Mouse (Mus musculus) cerebellum, adult 9-11 months (tissue): ENCODE data around the gene Dscaml1.
A peak's percentile ranks its signal among the peaks of the same experiment; 100 is the strongest.
"Not testable (repeated sequence)": the region's sequence is repeated elsewhere in the genome, so short reads cannot be mapped to it uniquely, and the experiment has no call there.

Experiments used
- DNase-seq: peaks from one replicate; pipeline ENCODE4 v3.0.0; 2022

Dscaml1 gene

GRCm38 (mm10) chr9:45710300-45710699 lies 283.9 kb downstream of the Dscaml1 start:
- DNase-seq: no peak

- no peak for DNase-seq
These were observed 289.0 kb downstream of the Dscaml1 start for GRCm38 (mm10) chr9:45715387-45715786.

GRCm38 (mm10) chr9:45719997-45720396 lies 293.6 kb downstream of the Dscaml1 start:
- DNase-seq: no peak

GRCm38 (mm10) chr9:45731851-45732250 lies 305.4 kb downstream of the Dscaml1 start:
- peak; percentile 63 for DNase-seq

GRCm38 (mm10) chr9:45733246-45733645 lies 306.8 kb downstream of the Dscaml1 start:
- peak; percentile 38 for DNase-seq

- DNase-seq: peak; percentile 52
These were observed 312.7 kb downstream of the Dscaml1 start for GRCm38 (mm10) chr9:45739001-45739701.

GRCm38 (mm10) chr9:45739702-45740583 lies 313.5 kb downstream of the Dscaml1 start:
- peak; percentile 56 for DNase-seq

- peak; percentile 53 for DNase-seq
These were observed 314.2 kb downstream of the Dscaml1 start for GRCm38 (mm10) chr9:45740584-45740980.

GRCm38 (mm10) chr9:45745451-45745850 lies 319.0 kb downstream of the Dscaml1 start:
- DNase-seq: no peak

- no peak for DNase-seq
These were observed 323.5 kb downstream of the Dscaml1 start for GRCm38 (mm10) chr9:45749917-45750316.

- peak; percentile 76 for DNase-seq
These were observed 328.1 kb downstream of the Dscaml1 start for GRCm38 (mm10) chr9:45754452-45755091.

GRCm38 (mm10) chr9:45766195-45766594 lies 339.8 kb downstream of the Dscaml1 start:
- no peak for DNase-seq

GRCm38 (mm10) chr9:45767155-45767554 lies 340.7 kb downstream of the Dscaml1 start:
- no peak for DNase-seq

- no peak for DNase-seq
These were observed 342.0 kb downstream of the Dscaml1 start for GRCm38 (mm10) chr9:45768421-45768820.

GRCm38 (mm10) chr9:45769596-45769995 lies 343.2 kb downstream of the Dscaml1 start:
- no peak for DNase-seq

- no peak for DNase-seq
These were observed 347.7 kb downstream of the Dscaml1 start for GRCm38 (mm10) chr9:45774088-45774487.

GRCm38 (mm10) chr9:45776176-45776575 lies 349.7 kb downstream of the Dscaml1 start:
- DNase-seq: not testable (repeated sequence)

- DNase-seq: no peak
These were observed 352.8 kb downstream of the Dscaml1 start for GRCm38 (mm10) chr9:45779201-45779600.

- DNase-seq: no peak
These were observed 357.0 kb downstream of the Dscaml1 start for GRCm38 (mm10) chr9:45783249-45784069.

GRCm38 (mm10) chr9:45787071-45787470 lies 360.6 kb downstream of the Dscaml1 start:
- DNase-seq: peak; percentile 48

GRCm38 (mm10) chr9:45787547-45787946 lies 361.1 kb downstream of the Dscaml1 start:
- DNase-seq: no peak

- no peak for DNase-seq
These were observed 362.0 kb downstream of the Dscaml1 start for GRCm38 (mm10) chr9:45788405-45788804.
